Mouse (Mus musculus) liver, adult (tissue): ENCODE measurements around the gene Hook2.

Source experiments
- GATA4 ChIP-seq: IDR thresholded peaks from 2 replicates; pipeline ENCODE4 v1.6.1; 2014; ENCODE audit warnings: mild to moderate bottlenecking, low read length; ENCODE audit not compliant: insufficient replicate concordance

Hook2 gene

DNA sequence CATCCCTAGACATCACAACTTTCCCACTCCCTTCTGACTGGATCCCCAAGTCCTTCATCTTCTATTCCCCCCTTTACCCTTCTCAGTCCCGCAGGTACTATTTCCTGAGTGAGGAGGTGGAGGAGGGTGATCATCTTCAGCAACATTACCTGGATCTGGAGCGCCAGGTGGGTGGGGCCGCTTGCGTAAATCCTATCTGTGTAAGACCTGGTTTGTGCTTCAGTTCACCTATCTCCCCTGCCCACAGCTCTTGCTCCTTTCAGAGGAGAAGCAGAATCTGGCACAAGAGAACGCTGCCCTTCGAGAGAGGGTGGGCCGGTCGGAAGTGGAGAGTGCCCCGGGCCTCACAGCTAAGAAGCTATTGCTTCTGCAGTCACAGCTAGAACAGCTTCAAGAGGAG lies 4.0 kb downstream of the Hook2 start:
- no peak for TF ChIP-seq GATA4

DNA sequence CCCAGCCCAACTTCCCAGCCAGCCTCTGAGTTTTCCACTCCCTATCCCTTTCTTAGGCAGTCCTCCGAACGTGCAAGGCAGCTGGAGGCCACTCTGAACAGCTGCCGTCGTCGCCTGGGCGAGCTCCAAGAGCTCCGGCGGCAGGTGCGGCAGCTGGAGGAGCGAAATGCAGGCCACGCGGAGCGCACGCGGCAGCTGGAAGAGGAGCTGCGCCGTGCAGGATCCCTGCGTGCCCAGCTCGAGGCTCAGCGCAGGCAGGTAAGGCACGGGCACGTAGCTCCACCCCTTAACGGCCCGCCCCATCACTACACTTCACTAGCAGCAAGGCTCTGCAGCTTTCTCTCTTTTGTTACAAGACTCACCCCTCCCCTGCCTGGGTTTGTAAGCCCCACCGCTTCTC lies 5.3 kb downstream of the Hook2 start:
- TF ChIP-seq GATA4, result no peak

DNA sequence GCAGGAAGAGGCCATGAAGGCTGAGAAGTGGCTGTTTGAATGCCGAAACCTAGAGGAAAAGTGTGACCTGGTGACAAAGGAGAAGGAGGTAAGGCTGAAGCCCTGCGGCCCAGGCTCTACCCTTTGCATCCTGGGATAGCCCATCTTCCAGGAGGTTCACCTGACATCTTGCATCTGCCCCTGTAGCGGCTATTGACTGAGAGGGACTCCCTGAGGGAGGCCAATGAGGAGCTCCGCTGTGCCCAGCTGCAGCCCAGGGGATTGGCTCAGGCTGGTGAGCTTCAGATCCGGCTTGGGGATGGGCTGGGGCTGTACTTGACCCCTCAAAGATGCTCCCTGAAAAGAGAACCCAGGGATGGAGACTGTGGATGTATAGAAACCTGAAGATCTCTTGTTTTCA lies 6.6 kb downstream of the Hook2 start:
- no peak for TF ChIP-seq GATA4

DNA sequence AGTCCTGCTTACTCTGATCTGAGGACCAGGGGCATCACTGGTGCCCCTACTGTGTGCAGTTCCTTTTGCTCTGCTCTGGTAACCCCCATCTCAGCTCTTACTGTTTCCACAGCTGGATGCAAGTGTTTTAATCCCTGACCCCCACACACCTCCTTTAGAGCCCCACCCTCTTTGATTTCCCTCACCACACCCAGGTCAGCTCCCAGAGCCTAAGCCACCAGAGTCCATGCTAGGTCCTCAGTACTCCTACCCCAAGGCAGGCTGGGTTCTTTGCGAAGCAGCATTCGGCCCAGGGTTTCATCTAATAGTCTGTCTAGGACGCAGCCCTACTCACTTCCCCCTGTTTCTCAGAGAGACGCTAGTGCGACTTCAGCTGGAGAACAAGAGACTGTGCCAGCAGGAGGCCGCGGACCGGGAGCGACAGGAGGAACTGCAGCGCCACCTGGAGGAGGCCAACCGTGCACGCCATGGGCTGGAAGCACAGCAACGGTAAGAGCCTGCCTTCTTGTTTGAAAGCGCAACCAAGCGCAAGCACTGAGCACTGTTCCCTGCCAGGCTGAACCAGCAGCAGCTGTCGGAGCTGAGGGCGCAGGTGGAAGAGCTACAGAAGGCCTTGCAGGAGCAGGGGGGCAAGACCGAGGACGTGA lies 7.4 kb downstream of the Hook2 start:
- TF ChIP-seq GATA4, result no peak

DNA sequence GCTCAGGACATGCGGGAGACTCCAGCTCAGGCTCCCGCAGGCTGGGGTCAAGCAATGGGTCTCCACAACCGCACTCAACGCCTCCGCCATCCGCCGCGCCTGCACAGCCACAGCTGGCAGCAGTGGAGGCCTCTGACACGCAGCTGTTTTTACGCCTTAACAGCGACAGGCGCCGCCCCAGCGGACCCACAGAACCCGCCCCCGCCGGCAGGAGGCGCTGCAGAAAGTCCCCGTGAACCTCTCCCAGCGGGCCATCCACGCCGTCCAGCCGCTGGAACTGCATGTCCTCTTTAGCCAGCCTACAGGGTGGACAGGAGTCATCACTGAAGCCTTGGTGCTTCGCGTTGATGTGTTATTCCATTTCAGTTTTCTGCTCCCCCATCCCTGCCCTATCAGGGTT lies 17.3 kb downstream of the Hook2 start:
- no peak for TF ChIP-seq GATA4

DNA sequence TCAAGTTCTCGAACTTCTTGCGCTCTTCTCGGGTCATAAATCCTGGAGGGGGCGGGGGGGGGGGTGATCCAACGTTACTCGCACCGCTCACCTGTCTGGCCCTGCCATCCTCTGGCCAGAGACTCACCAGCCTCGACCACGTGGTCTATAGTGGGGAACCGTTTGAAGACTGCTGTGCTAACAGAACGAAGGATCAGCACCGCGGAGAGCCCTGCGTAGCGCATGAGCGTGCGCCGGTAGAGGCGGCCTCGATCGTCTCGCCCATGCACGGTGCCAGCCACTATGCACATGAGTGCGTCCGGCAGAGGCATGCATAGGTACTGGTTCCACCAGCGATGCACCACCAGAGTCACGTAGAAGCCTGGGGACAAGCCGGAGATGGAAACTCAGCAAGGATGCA lies 20.8 kb downstream of the Hook2 start:
- TF ChIP-seq GATA4, result no peak

DNA sequence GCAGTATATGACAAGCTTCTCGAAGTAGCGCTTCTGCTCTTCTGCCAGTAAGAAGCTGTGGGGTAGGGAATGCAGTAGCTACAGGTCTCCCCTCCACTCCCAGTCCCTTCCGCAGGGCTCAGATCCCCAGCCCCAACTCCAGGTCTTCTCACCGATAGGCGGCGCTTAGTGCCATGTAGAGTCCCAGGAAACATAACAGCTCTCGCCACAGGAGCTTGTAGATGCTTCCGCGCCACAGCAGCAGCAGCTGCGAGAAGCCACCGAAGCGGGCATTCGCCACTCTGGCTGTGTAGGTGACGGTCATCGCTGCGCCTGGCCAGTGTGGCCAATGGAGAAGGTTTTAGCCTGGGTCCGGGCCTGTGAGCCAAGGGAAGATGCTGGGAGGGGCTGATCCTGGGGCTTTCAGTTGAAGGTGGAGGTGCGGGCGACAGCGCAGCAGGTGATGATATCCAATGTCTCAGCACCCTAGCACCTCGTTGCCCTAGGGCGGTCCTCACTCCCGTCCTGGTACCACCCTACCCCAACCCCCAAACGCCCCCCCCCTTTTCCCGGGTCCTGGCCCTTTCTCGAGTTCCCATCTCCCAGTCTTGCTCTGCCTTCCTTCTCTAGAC lies 22.9 kb downstream of the Hook2 start:
- no peak for TF ChIP-seq GATA4

DNA sequence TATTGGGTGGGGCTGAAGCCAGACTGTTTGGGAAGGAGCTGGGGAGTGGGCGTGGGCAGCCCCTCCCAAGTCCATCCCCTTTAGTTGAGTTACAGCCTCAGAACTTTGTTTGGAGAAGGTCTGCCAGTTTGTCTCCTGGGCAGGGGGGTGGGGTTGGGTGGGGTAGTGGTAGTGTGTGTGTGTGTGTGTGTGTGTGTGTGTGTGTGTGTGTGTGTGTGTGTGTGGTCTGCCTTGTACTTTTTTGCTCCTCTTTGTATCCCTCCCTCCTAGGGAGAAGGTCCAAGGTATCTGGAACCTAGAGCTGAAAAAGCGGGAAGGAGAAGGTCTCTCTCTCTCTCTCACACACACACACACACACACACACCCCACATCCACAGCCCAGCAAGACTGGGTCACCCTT lies 24.0 kb downstream of the Hook2 start, which contains the start of gene Best2:
TSS of gene Best2 (minus strand) at position 101 of the 400 bp plus-strand sequence.
- no peak for TF ChIP-seq GATA4

DNA sequence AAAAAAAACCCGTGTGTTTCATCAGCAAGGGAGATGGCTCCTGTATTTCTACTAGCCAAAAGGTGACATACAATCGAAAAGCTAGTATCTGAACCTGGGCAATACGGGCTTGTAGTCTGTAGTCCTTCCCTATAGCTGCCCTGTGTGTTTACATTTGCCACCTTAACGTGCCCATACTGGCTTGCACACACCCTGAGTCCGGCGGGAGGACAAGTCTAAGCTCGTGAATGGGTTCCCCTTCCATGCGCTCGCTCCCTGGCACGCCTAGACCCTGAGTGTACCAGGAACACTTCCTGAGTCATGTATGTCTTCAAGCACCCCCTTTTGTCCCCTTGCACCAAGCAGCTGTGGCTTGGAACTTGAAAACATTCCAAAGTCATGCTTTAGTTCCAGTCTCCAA lies 26.3 kb downstream of the Hook2 start:
- TF ChIP-seq GATA4, result no peak

DNA sequence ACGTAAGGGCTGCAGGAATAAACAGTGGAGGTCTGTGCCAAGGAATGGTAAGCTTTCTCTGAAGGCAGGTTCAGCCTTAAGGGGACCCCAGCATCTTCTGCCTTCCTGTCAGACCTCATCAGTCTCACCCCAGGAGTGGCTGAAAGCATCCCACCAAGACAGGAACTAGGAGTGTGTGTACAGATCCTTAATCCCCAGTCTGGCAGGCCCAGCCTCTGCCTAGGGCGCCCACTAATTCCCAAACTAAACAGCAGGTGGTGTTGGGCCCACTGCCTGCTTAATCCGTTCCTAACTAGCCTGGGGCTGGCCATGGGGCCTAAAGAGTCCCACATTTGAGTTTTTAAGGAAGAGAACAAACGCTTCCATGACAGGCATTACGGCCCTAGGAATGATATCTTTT lies 26.8 kb downstream of the Hook2 start:
- TF ChIP-seq GATA4, result no peak

DNA sequence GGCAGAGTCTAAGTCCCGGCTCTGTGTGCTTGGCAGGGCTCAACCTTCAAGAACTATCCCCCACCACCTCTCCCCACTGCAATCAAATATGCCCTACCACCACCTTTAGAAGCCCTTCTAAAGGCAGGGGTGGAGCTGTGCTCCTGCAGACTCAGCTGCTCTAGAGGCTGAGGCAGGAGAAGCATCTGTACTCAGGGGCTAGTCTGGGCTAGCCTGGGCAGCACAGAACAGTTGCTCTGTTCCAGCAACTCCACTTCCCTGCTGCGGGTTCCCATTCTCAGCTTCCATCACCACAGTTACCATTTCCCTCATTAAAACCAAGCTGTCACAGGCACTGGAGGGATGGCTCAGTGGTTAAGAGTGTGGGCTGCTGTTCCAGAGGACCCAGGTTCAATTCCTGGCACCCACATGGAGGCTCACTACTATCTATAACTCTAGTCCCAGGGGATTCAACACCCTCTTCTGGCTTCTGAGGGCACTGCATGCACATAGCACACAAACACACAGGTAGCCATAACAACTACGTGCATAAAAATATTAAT lies 31.2 kb downstream of the Hook2 start:
- TF ChIP-seq GATA4, result no peak

DNA sequence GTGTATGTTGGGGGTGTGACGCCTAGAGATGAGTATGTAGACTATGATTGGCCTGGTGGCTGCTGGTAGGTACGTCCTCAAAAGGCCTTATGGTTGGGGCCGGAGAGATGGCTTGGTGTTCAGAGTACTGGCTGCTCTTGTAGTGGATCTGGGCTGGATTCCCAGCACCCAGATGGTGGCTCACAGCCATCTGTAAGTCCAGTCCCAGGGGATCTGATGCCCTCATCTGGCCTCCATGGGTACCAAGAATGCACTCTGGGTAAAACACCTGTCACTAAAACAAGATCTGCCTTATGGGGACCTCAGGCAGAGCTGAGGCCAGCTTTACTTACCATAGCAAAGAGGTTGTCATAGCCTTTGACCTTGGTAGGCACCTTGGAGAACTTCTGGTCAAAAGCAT lies 33.4 kb downstream of the Hook2 start:
- no peak for TF ChIP-seq GATA4

DNA sequence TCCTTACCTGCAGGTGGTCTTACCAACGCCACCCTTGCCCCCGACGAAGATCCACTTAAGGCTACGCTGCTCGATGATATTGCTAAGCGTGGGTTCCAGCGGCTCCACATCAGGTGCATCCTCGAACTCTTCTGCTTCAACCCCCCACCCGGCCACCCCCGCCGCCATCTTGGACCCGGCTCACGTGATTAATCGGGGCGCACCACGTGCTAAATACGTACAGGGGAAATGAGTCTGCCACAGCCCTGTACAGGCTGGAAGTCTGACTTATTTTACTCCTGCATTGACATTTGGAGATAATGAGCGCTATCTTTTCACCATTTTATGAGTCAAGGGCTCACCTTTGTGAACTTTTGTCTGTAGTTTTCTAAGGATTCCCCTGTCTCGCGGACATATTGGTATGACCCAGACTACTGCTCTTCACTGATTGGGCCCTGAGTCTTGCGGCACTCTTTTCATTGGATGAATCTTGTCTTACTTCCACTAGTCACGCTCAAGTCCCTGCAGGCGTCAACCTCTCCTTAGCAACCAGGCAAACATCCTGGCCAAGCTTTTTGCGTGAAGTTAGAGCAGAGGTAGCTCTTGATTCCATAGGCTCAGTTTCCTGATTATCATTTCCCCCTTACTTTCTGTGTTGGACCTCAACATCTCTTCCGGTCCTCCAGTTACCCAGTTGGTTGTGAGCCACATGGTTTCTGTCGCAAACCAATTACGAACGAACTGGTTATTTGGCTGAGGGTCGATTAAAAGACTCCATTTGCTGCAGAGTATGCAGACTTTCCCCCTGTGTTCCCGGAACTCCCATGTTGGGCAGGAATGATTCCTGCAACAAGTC lies 34.9 kb downstream of the Hook2 start, which contains the start of gene Asna1:
TSS of gene Asna1 (minus strand) at position 184 of the 835 bp plus-strand sequence.
- no peak for TF ChIP-seq GATA4

DNA sequence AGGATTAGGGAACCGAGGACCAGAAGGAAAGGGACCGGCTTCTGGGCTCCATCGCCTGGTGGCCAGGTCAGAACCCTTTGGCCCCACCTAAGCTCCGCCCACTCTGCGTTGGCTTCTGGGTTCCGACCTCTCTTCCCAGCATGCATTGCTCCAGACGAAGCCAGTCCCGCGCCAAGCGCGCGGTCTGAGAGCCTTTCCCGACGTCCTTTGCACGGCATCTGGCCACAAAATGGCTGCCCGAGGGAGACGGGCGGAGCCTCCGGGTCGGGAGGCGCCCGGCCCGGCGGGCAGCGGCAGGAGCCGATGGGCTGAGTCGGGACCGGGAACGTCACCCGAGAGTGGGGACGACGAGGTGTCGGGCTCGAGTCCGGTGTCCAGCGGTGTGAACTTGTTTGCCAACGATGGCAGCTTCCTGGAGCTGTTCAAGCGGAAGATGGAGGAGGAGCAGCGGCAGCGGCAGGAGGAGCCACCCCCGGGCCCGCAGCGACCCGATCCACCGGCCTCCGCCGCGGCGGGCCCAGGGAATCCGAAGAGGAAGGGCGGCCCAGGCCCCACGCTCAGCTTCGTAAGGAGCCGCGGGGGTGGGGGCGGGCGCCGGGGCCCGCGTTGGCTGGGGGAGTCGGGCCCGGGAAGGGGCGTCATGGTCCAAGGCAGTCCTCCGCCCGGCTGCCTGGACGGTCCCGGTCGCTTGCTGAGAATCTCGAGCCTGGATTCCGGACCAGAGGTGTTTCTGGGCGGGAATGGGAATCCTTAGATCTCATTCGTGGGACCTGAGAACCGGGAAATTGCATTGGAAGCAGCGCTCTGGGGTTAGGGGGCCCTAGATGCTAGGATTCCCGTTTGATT lies 36.5 kb downstream of the Hook2 start, which contains the start of gene Trir:
TSS of gene Trir (plus strand) at position 154 of the 846 bp plus-strand sequence.
- TF ChIP-seq GATA4, result peak; percentile 45; the same call in 1 of the 2 replicates

DNA sequence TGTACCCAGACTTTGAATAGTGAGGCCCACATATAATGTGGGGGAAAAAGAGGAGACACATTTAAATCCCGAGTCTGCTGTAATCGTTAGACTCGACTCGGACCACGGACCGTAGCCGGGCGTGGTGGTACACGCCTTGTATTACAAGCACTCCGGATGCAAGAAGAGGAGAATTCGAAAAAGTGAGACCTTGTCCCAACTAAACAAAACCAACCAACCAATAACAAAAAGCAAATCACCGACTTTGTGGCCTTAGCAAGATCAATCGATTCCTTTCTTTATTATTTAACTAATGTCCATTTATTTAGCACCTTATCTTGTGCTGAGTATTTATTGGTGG lies 37.1 kb downstream of the Hook2 start:
- TF ChIP-seq GATA4, result no peak

DNA sequence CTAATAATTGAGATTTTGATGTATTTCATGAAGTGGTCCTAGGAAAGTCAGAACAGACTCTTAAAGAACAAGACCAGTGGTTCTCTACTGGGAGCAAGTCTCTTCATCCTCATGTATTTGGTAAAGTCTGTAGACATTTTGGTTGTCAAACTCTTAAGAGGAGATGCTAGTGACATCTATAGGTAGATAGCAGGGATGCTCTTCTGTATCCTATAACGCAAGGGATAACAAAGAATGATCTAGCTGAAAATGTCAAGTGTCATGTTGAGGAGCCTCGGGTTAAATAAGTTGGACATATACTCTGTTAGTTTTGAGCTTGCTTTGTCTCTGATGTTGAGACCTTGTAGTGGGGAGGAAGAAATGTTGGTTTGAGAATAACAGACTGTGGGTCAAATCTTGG lies 37.5 kb downstream of the Hook2 start:
- no peak for TF ChIP-seq GATA4

DNA sequence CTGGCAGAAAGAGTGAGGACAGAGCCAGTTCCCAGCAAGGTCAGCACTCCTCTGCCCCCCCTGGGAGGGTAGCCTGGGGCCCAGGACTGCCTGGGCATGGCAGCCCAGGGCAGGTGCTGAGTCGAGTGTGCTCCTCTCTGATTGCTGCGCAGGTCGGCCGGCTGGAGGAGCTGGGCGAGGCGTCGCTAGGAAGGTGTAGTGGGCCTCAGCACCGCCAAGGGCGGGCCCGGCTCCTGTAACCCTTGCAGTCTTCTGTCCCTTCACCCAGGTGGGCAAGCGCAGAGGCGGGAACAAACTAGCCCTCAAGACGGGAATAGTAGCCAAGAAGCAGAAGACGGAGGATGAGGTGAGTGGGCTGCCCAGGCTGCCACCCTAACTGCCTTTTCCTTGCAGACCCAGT lies 38.9 kb downstream of the Hook2 start:
- no peak for TF ChIP-seq GATA4
